Mouse (Mus musculus) E14TG2a.4 (cell line): ENCODE results near the gene Cmtm6.

Experiments
- CTCF ChIP-seq: conservative IDR thresholded peaks from 2 replicates; pipeline ENCODE4 v1.5.1; 2014; ENCODE audit warnings: low read length
- NANOG ChIP-seq: IDR thresholded peaks from 2 replicates; pipeline ENCODE4 v1.6.1; 2014; ENCODE audit warnings: borderline replicate concordance, low read length, mixed read lengths
- POU5F1 ChIP-seq: IDR thresholded peaks from 2 replicates; pipeline ENCODE4 v1.6.1; 2014; ENCODE audit warnings: low read length, borderline replicate concordance

- TF ChIP-seq CTCF: no peak
- TF ChIP-seq POU5F1: no peak
- no peak for TF ChIP-seq NANOG
Measured at GRCm38 (mm10) chr9:114761848-114762247, 30.9 kb downstream of the Cmtm6 start.
